Comparison of ENCODE assay signal across 15 mouse cellular contexts in the genomic region with DNA sequence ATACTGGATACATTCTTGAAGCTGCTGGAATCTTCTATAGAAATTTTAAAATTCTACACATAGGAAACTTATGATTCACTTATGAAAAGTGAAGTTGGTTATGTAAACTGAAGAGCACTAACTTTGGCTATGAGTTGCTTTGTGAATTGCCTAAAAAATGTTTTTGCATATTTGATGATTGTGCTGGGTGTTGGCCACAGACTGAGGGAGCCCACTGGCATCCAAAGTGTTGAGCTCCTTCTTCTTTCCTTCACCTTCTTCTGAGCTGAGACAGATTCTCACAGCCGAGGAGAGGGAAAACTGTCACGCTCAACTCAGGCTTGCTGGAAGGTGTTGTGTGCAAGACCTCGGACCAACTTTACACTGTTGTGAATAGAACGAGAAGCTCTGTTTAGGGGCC.
"Had no signal": no experiment of that assay in that cellular context is flagged by ENCODE, and none has a peak within 500 bp of the region (broad histone marks: within the 10 kb centered on the region; RNA-seq: fewer than 3 reads in every experiment).

No protein-coding gene starts in this region.

- DNase-seq: lung, adult 2 months; lung, postnatal 14 days; lung, postnatal 36 days; right cerebral cortex, postnatal 14 days; thymus, adult 2 months; thymus, postnatal 25 days; thymus, postnatal 4 days had no signal

- H3K4me3 ChIP-seq: lung, embryonic 15.5 days; megakaryocyte, embryonic 14.5 days; midbrain, embryonic 13.5 days; midbrain, embryonic 15.5 days; neural tube, embryonic 12.5 days; stomach, embryonic 15.5 days had no signal

- H3K27ac ChIP-seq: lung, embryonic 15.5 days; macrophage; midbrain, embryonic 13.5 days; midbrain, embryonic 15.5 days; neural tube, embryonic 12.5 days; stomach, embryonic 15.5 days; stomach, postnatal 0 days had no signal

- H3K4me1 ChIP-seq: megakaryocyte, embryonic 14.5 days had no signal
